Mouse (Mus musculus) frontal cortex, postnatal 36 days (tissue): ENCODE results near the gene Magee2.
A peak's percentile ranks its signal among the peaks of the same experiment; 100 is the strongest.
"Not testable (repeated sequence)": the region's sequence is repeated elsewhere in the genome, so short reads cannot be mapped to it uniquely, and the experiment has no call there.

Experiments used
- DNase-seq, 2 experiments: peaks; one replicate each; pipeline ENCODE4 v3.0.0; 2022; ENCODE audit warnings: low spot score in 2 of 2

Magee2 gene

GRCm38 (mm10) chrX:104856751-104857341, at the start of gene Magee2:
Magee2 (minus strand) TSS chrX:104857267.
- DNase-seq = peak in 1 of 2 experiments; percentile 41

GRCm38 (mm10) chrX:104853610-104854009, 3.5 kb downstream of the Magee2 start:
- no peak for DNase-seq

GRCm38 (mm10) chrX:104817583-104817982, 39.5 kb downstream of the Magee2 start:
- DNase-seq = not testable (repeated sequence)

GRCm38 (mm10) chrX:104816987-104817386, 40.1 kb downstream of the Magee2 start:
- not testable (repeated sequence) for DNase-seq

- DNase-seq = not testable (repeated sequence)
These were observed 43.4 kb downstream of the Magee2 start for GRCm38 (mm10) chrX:104813704-104814103.
